Mouse (Mus musculus): ENCODE data around the gene Gm38392. TPM values are rescaled to one million over a fixed set of nuclear protein-coding genes. Genes with fewer than 3 reads are reported as not detected.

Gm38392 gene
- total RNA-seq, 2 experiments from 2014 or later: 0.22 TPM; not detected in 1

- intact Hi-C loops (cut with DNase I): no loop called here
- DNase-seq (ENCODE audit: low spot score): no peak
Observed at GRCm38 (mm10) chr3:88239446-88239845, 47.6 kb downstream of the Gm38392 start.

- intact Hi-C loops (cut with DNase I): no loop called here
- DNase-seq (ENCODE audit: low spot score): no peak
Observed at GRCm38 (mm10) chr3:88238866-88239391, 48.1 kb downstream of the Gm38392 start.

- no peak for DNase-seq (ENCODE audit: low spot score)
- intact Hi-C loops (cut with DNase I): no loop called here
Observed at GRCm38 (mm10) chr3:88237556-88238194, 49.3 kb downstream of the Gm38392 start.

GRCm38 (mm10) chr3:88237161-88237555 lies 49.9 kb downstream of the Gm38392 start:
- intact Hi-C loops (cut with DNase I): no loop called here
- no peak for DNase-seq (ENCODE audit: low spot score)

- no peak for DNase-seq (ENCODE audit: low spot score)
- intact Hi-C loops (cut with DNase I): no loop called here
Observed at GRCm38 (mm10) chr3:88235616-88236015, 51.4 kb downstream of the Gm38392 start.

GRCm38 (mm10) chr3:88235216-88235615 lies 51.8 kb downstream of the Gm38392 start:
- intact Hi-C loops (cut with DNase I): no loop called here
- no peak for DNase-seq (ENCODE audit: low spot score)

GRCm38 (mm10) chr3:88234041-88234440 lies 53.0 kb downstream of the Gm38392 start:
- intact Hi-C loops (cut with DNase I): no loop called here
- no peak for DNase-seq (ENCODE audit: low spot score)

GRCm38 (mm10) chr3:88232851-88233649 lies 54.0 kb downstream of the Gm38392 start:
- intact Hi-C loops (cut with DNase I): no loop called here
- no peak for DNase-seq (ENCODE audit: low spot score)

GRCm38 (mm10) chr3:88232301-88232702 lies 54.7 kb downstream of the Gm38392 start:
- no peak for DNase-seq (ENCODE audit: low spot score)
- intact Hi-C loops (cut with DNase I): no loop called here

GRCm38 (mm10) chr3:88231061-88231641 lies 55.9 kb downstream of the Gm38392 start:
- DNase-seq (ENCODE audit: low spot score): no peak
- intact Hi-C loops (cut with DNase I): no loop called here

- intact Hi-C loops (cut with DNase I): no loop called here
Observed at GRCm38 (mm10) chr3:88230262-88231047, 56.6 kb downstream of the Gm38392 start.

GRCm38 (mm10) chr3:88229526-88229925 lies 57.5 kb downstream of the Gm38392 start:
- DNase-seq (ENCODE audit: low spot score): no peak
- intact Hi-C loops (cut with DNase I): no loop called here

More at GRCm38 (mm10) chr3:88230262-88231047, 56.6 kb downstream of the Gm38392 start:
- DNase-seq (ENCODE audit: low spot score): no peak

- DNase-seq (ENCODE audit: low spot score): no peak
- intact Hi-C loops (cut with DNase I): no loop called here
Observed at GRCm38 (mm10) chr3:88228906-88229305, 58.1 kb downstream of the Gm38392 start.

GRCm38 (mm10) chr3:88227976-88228375 lies 59.0 kb downstream of the Gm38392 start:
- no peak for DNase-seq (ENCODE audit: low spot score)
- intact Hi-C loops (cut with DNase I): no loop called here

- intact Hi-C loops (cut with DNase I): no loop called here
- no peak for DNase-seq (ENCODE audit: low spot score)
Observed at GRCm38 (mm10) chr3:88227260-88227659, 59.8 kb downstream of the Gm38392 start.

- intact Hi-C loops (cut with DNase I): no loop called here
- no peak for DNase-seq (ENCODE audit: low spot score)
Observed at GRCm38 (mm10) chr3:88226101-88226845, 60.7 kb downstream of the Gm38392 start.

- intact Hi-C loops (cut with DNase I): no loop called here
- DNase-seq (ENCODE audit: low spot score): no peak
Observed at GRCm38 (mm10) chr3:88224929-88225328, 62.1 kb downstream of the Gm38392 start.

GRCm38 (mm10) chr3:88222446-88222845 lies 64.6 kb downstream of the Gm38392 start:
- DNase-seq (ENCODE audit: low spot score): no peak
- intact Hi-C loops (cut with DNase I): no loop called here

Measured in heart, postnatal 25 days (tissue).